Mouse (Mus musculus) layer of hippocampus, adult 11-12 months (tissue): Measurements from ENCODE around the gene Olfr382.
"Not testable (repeated sequence)": the region's sequence is repeated elsewhere in the genome, so short reads cannot be mapped to it uniquely, and the experiment has no call there.

Experiments
- DNase-seq: peaks from one replicate; pipeline ENCODE4 v3.0.0; 2022; ENCODE audit warnings: low spot score

Olfr382 gene

DNA sequence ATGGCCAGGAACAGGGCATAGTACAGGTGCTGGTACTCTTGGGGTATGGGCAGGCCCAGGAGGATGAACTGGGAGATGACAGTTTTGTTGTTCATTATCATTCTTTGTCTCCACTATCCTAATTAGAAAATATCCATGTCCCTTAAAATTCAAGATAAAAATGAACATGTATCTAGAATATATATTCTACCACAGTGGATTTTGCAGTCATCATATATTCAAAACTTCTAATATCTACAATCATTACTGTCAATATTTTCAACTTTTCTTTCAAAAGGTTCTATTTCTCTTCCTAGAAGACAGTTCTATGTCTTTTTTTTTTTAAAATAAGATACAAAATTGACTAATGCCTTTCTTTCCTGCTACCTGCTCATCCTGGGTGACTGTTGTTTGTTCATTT, at the start of gene Olfr382:
Gene Olfr382, minus strand, starts transcription at position 101 of the 400 bp plus-strand sequence.
- DNase-seq, result no peak

- not testable (repeated sequence) for DNase-seq
Measured at GRCm38 (mm10) chr11:73528971-73529370, 12.0 kb upstream of the Olfr382 start.

GRCm38 (mm10) chr11:73491503-73491902, 25.5 kb downstream of the Olfr382 start, which contains the start of gene Olfr381:
Gene Olfr381, minus strand, starts transcription at chr11:73491603.
- DNase-seq, result no peak
